Mouse (Mus musculus) spleen, postnatal 14 days (tissue): ENCODE results near the gene Narfl.

Experiments used
- DNase-seq, 2 experiments: peaks; one replicate each; pipeline ENCODE4 v3.0.0; 2021 to 2022; ENCODE audit warnings: low spot score in 2 of 2

Gene Narfl

GRCm38 (mm10) chr17:25829558-25830017 lies 56.0 kb downstream of the Narfl start:
- DNase-seq: no peak

- DNase-seq: no peak
These were observed 56.7 kb downstream of the Narfl start for GRCm38 (mm10) chr17:25830200-25830753.

GRCm38 (mm10) chr17:25830806-25831431 lies 57.3 kb downstream of the Narfl start:
- no peak for DNase-seq

- DNase-seq: no peak
These were observed 58.1 kb downstream of the Narfl start for GRCm38 (mm10) chr17:25831451-25832281.

- DNase-seq: peak; percentile 98
These were observed 59.1 kb downstream of the Narfl start for GRCm38 (mm10) chr17:25832436-25833290.
